Mouse (Mus musculus): Measurements from ENCODE around the gene Gpr55.

Gpr55 gene

GRCm38 (mm10) chr1:85957942-85958619 is 2.7 kb downstream of the Gpr55 start:
- DNase-seq (ENCODE audit: low read depth, low spot score), result no peak

- no peak for DNase-seq (ENCODE audit: low read depth, low spot score)
These were observed 3.5 kb downstream of the Gpr55 start for GRCm38 (mm10) chr1:85957290-85957689.

- no peak for DNase-seq (ENCODE audit: low read depth, low spot score)
These were observed 5.7 kb downstream of the Gpr55 start for GRCm38 (mm10) chr1:85955150-85955549.

- no peak for DNase-seq (ENCODE audit: low read depth, low spot score)
These were observed 11.6 kb downstream of the Gpr55 start for GRCm38 (mm10) chr1:85949085-85949684.

GRCm38 (mm10) chr1:85942318-85942717 is 18.5 kb downstream of the Gpr55 start:
- no peak for DNase-seq (ENCODE audit: low read depth, low spot score)

- no peak for DNase-seq (ENCODE audit: low read depth, low spot score)
These were observed 23.5 kb downstream of the Gpr55 start for GRCm38 (mm10) chr1:85937323-85937722.

GRCm38 (mm10) chr1:85936265-85936664 is 24.5 kb downstream of the Gpr55 start:
- no peak for DNase-seq (ENCODE audit: low read depth, low spot score)

GRCm38 (mm10) chr1:85935148-85935852 is 25.5 kb downstream of the Gpr55 start:
- DNase-seq (ENCODE audit: low read depth, low spot score), result peak; percentile 79

GRCm38 (mm10) chr1:85934560-85934959 is 26.2 kb downstream of the Gpr55 start:
- no peak for DNase-seq (ENCODE audit: low read depth, low spot score)

GRCm38 (mm10) chr1:85933631-85934465 is 27.0 kb downstream of the Gpr55 start:
- no peak for DNase-seq (ENCODE audit: low read depth, low spot score)

- DNase-seq (ENCODE audit: low read depth, low spot score), result no peak
These were observed 27.6 kb downstream of the Gpr55 start for GRCm38 (mm10) chr1:85933226-85933625.

GRCm38 (mm10) chr1:85931170-85931569 is 29.6 kb downstream of the Gpr55 start:
- DNase-seq (ENCODE audit: low read depth, low spot score), result no peak

GRCm38 (mm10) chr1:85929406-85929805 is 31.4 kb downstream of the Gpr55 start:
- no peak for DNase-seq (ENCODE audit: low read depth, low spot score)

GRCm38 (mm10) chr1:85928688-85929065 is 32.1 kb downstream of the Gpr55 start:
- no peak for DNase-seq (ENCODE audit: low read depth, low spot score)

- DNase-seq (ENCODE audit: low read depth, low spot score), result no peak
These were observed 32.6 kb downstream of the Gpr55 start, which contains the start of gene 4933407L21Rik for GRCm38 (mm10) chr1:85928057-85928687. TSS of gene 4933407L21Rik (plus strand) at chr1:85928483.

- no peak for DNase-seq (ENCODE audit: low read depth, low spot score)
These were observed 35.6 kb downstream of the Gpr55 start for GRCm38 (mm10) chr1:85925183-85925582.

GRCm38 (mm10) chr1:85922865-85923211 is 38.0 kb downstream of the Gpr55 start:
- no peak for DNase-seq (ENCODE audit: low read depth, low spot score)

GRCm38 (mm10) chr1:85922127-85922864 is 38.5 kb downstream of the Gpr55 start:
- no peak for DNase-seq (ENCODE audit: low read depth, low spot score)

- no peak for DNase-seq (ENCODE audit: low read depth, low spot score)
These were observed 39.1 kb downstream of the Gpr55 start for GRCm38 (mm10) chr1:85921725-85922124.

GRCm38 (mm10) chr1:85919621-85920020 is 41.2 kb downstream of the Gpr55 start:
- DNase-seq (ENCODE audit: low read depth, low spot score), result no peak
